ENCODE assay signal across 9 mouse cellular contexts in the genomic region with DNA sequence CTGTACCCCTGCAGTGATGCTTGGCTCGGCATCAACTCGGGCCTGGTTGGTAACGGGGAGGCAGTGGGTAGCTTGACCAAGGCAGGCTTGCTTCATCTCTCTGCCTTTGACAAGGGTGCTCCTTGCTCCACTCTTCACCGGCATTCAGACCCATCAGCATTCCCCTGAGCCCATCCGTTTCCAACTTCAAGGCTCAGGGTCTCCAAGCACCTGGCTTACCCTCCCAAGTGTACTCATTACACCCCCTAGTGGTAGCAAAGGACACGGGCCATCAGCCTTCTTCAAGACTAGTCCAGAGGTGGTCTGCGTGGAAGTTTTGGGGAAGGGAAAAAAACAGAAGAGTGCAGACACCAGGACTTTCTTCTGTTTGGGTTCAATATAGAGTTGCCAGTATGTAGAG.
DNase-seq lines count a peak whose midpoint lies in the region; ATAC-seq and TF ChIP-seq lines count a peak whose summit lies in the region.
"Had no signal": no experiment of that assay in that cellular context is flagged by ENCODE, and none has a peak within 500 bp of the region (broad histone marks: within the 10 kb centered on the region; RNA-seq: fewer than 3 reads in every experiment).

No protein-coding gene starts in this region.

- no peaks in the 10 kb centered on the region for H3K9me3 ChIP-seq in stomach, embryonic 16.5 days (replicated peaks; ENCODE audit: control insufficient read depth, low read length)
- H3K9me3 ChIP-seq: limb, embryonic 13.5 days had no signal

- CTCF ChIA-PET in Patski (lab: Charles Lee), result no interaction called here

- DNase-seq in layer of hippocampus, adult 2 months (ENCODE audit: low spot score in 2 of 2), result peak; percentile 41 to 57
- DNase-seq in layer of hippocampus, adult 9-11 months, result no peak
- DNase-seq in Patski (ENCODE audit: low read depth, low spot score), result no peak
- no peak for DNase-seq in left cerebral cortex, adult 8-10 months (ENCODE audit: low spot score in 2 of 2)

- TF ChIP-seq CTCF in layer of hippocampus, adult 2 months (conservative IDR thresholded peaks at IDR 0.05), result peak; percentile 90
- TF ChIP-seq CTCF in Patski (IDR thresholded peaks at IDR 0.05), result peak; percentile 71
- peak; percentile 79 for TF ChIP-seq CTCF in cortical plate, adult 2 months (IDR thresholded peaks at IDR 0.05; ENCODE audit: extremely low read depth, insufficient read depth, low read length)

- H3K36me3 ChIP-seq in stomach, embryonic 16.5 days (ENCODE audit: control insufficient read depth, insufficient read depth, low read length), result no peaks in the 10 kb centered on the region
- H3K36me3 ChIP-seq: limb, embryonic 13.5 days had no signal

- POLR2A ChIA-PET in Patski (lab: Charles Lee), result no interaction called here

- no peak for TF ChIP-seq POLR2A in cortical plate, adult 2 months (IDR thresholded peaks at IDR 0.05; ENCODE audit: extremely low read depth, insufficient read depth, low read length)

- WGBS in stomach, embryonic 16.5 days, result 44% methylated on average over 7 of the region's 7 CpGs

- peaks cover 12% of the 10 kb centered on the region for H3K27me3 ChIP-seq in Patski
- H3K27me3 ChIP-seq in stomach, embryonic 16.5 days (ENCODE audit: control insufficient read depth, insufficient read depth, low read length), result no peaks in the 10 kb centered on the region

- H3K9ac ChIP-seq in stomach, embryonic 16.5 days (ENCODE audit: low read length), result no peak overlapping the region
- H3K9ac ChIP-seq: limb, embryonic 13.5 days had no signal

- H3K4me2 ChIP-seq in stomach, embryonic 16.5 days (ENCODE audit: low read depth, low read length), result no peak overlapping the region
- H3K4me2 ChIP-seq: limb, embryonic 13.5 days had no signal

- peaks cover 4% of the 10 kb centered on the region; the same call in 1 of the 2 replicates for H3K4me1 ChIP-seq in cortical plate, adult 2 months (ENCODE audit: control insufficient read depth, insufficient read depth, low read length)
- peaks cover 10% of the 10 kb centered on the region; the same call in 1 of the 2 replicates for H3K4me1 ChIP-seq in stomach, embryonic 16.5 days (ENCODE audit: control insufficient read depth, insufficient read depth, low read length)

- H3K4me3 ChIP-seq in layer of hippocampus, adult 2 months, result no peak overlapping the region
- H3K4me3 ChIP-seq in cortical plate, adult 2 months (ENCODE audit: insufficient read depth, low read length), result no peak overlapping the region
- no peak overlapping the region for H3K4me3 ChIP-seq in stomach, embryonic 16.5 days (replicated peaks; ENCODE audit: low read length)
- H3K4me3 ChIP-seq: limb, embryonic 13.5 days had no signal

- H3K27ac ChIP-seq in layer of hippocampus, adult 2 months, result no peak overlapping the region
- no peak overlapping the region for H3K27ac ChIP-seq in cortical plate, adult 2 months (ENCODE audit: insufficient read depth, low read length)
- H3K27ac ChIP-seq in stomach, embryonic 16.5 days (ENCODE audit: low read length), result no peak overlapping the region
- H3K27ac ChIP-seq: limb, embryonic 13.5 days had no signal

- no peak for ATAC-seq in Patski
- peak; percentile 65 to 68; a peak in 3 of 4 replicates for ATAC-seq in hematopoietic stem cell, adult 5-6 weeks (replicated peaks in 1 of 2; ENCODE audit: insufficient read depth in 1 of 2, low FRiP score in 2 of 2, low TSS enrichment in 1 of 2, low read depth in 1 of 2, poor library complexity in 2 of 2, severe bottlenecking in 2 of 2)
- 0 out of 2 replicates have a peak, but pooled peaks have one; percentile 52 for ATAC-seq in megakaryocyte, adult 5-6 weeks (ENCODE audit: poor library complexity, severe bottlenecking)
- peak; percentile 8; the same call in 1 of the 2 replicates for ATAC-seq in stomach, embryonic 16.5 days (ENCODE audit: insufficient read depth, low FRiP score)

- in situ Hi-C loops in Patski (cut with MboI; ENCODE audit: low pct_unique_long_range_greater_than_20kb), result loop anchor here (5.0 kb wide), 1 partner anchor 264 kb away; no protein-coding TSS in a partner anchor

Comparison
In these comparisons a context has a peak if more than half of its experiments do, and no peak if none do; other contexts are left out.
1. DNase-seq: peak in layer of hippocampus, adult 2 months (2 of 2); none in layer of hippocampus, adult 9-11 months (single experiment), Patski (single experiment) and left cerebral cortex, adult 8-10 months (0 of 2).
2. Peak in every context shown above with its lines, with median percentiles within 50 percentile points of each other: CTCF ChIP-seq.